Mouse (Mus musculus) CD8-positive naive resting alpha-beta T cell, adult 57 days (primary cell): ENCODE results near the gene Crybg2. TPM values are rescaled to one million over a fixed set of nuclear protein-coding genes. Genes with fewer than 3 reads are reported as not detected.

ENCODE experiments used
- total RNA-seq: library from RNA; stranded (reverse); gene quantifications from one replicate; pipeline ENCODE4 v1.2.4, GENCODE M21; 2023

Gene Crybg2
- 6.2 TPM for total RNA-seq

DNA sequence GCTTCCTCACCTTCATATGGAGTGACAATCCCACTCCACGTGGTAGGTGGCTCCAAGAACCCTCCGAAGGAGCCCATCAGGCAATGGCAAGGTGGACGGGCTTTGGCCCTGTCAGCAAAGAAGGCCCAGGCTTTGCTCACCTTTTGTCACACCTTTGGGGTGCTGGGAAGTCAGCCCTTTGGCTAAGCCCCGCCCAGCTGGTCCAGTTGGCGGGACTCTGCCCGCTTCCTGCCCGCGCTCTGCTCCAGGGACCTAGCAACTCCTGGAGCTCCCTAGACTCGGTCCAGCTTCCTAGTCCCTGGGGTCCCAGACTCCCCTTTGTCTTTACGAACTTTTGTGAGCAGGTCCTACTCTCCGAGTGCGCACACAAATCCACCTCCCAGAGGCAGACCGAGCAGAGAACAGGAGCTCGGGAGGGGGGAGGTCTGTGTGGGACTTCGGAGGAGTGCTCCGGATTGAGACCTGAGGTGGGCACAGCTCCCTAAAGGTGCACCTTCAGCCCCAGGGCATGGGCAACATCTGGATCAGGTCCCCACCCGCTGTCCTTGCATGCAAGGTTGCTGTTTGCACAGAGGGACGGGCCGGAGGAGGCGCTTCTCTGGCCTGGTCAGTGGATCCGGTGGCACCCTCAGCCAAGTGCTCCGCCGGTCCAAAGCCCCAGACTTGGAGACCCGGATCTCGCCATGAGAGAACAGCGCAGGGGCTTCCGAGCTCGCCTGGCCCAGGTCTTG is at the start of gene Crybg2:
Crybg2 (plus strand) TSS at position 681 of the 731 bp plus-strand sequence.

GRCm38 (mm10) chr4:134018779-134019145 is 41.9 kb upstream of the Crybg2 start, which contains the start of gene Lin28a:
Lin28a (minus strand) TSS chr4:134018841.

DNA sequence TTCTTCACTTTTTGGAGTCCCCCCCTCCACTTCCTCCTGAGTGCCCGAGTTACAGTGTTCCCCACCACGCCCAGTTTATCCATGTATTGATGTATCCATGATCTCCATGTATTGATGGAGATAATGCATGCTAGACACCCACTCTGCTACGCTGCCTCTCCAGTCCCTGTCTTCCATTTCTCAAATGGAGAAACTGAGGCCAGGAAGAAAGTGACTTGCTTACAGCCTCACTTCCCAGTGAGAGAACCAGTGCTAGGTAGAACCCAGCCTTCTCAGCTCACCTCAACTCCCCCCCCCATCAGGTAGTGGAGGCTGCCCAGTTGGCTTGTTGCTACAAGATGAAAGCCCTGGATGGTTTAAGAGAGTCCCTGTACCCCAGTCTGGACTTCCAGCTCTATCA is 7.1 kb upstream of the Crybg2 start, which contains the start of gene Zfp683:
Zfp683 (plus strand) TSS at position 301 of the 400 bp plus-strand sequence.

DNA sequence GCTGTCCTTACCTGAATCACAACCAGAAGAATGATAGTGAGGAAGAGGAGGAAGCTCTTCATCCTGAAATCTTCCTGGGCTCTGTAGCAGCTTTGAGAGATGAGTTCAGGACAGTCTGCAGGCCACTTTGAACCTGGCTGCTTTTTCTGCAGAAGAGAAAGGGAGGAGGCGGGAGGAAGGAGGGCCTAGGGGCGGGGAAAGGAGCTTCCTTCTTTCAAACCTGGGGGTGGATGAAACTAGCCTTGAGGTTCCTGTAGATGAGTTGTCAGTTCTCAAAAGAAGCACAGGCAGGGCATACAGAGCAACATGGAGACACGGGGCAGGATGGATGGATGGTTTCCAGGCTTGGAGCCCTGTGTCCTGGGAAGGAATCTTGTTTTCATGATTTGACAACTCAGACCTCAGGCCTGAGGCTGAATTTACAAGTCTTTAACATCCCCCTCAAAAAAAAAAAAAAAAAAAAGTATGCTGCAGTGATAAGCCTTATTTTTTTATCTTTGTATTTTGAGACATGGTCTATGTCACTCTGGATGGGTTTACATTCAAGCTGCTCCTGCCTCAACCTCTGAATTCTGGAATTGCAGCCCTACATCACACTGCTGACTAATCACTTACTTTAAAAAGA is 34.4 kb downstream of the Crybg2 start, which contains the start of gene Cd52:
Cd52 (minus strand) TSS at position 160 of the 625 bp plus-strand sequence.

DNA sequence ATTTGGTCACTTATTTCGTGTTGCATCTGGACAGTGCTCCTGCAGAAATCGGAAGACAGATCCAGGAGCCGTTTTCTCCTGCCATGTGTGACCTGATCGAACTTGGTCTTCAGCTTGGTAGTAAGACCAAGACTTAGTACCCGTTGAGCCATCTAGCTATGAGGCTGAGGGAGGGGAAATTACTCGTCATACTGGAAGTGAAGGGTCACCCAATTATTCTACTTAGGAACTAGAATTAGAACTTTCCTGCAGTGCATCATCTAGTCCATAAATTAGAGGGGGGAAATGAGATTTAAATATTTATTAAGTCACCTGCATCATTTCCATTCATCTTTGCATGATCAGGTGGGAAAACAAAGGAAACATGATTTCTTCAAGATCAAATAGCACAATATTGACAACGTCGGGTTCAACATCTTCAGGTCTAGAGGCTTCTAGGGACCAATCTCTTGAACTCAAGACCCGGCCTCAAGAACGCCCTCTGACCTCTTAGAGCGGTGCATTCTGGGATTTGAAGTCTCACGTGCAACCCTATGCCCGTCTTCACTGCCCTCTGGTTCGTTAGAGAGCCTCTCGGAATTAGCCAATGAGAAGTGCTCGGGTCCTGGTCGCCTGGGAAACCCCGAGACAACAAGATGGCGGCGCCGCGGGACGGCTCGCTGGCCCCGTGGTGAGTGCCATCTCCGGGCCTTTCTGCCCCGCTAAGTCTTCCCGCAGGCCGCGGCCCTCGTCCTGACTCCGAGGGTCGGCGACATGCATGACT is 41.5 kb downstream of the Crybg2 start, which contains the start of gene Ubxn11:
Ubxn11 (plus strand) TSS at position 592 of the 763 bp plus-strand sequence.

GRCm38 (mm10) chr4:134128221-134128982 is 67.8 kb downstream of the Crybg2 start, which contains the start of gene Sh3bgrl3:
Sh3bgrl3 (minus strand) TSS chr4:134128789.

Other genes with a start within 250 kb of the Crybg2 start
- gene Rps6ka1, start 173.0 kb upstream of the Crybg2 start, total RNA-seq: 114 TPM
- 298 TPM for gene Hmgn2, start 92.2 kb upstream of the Crybg2 start, total RNA-seq
- 30.0 TPM for gene Dhdds, start 59.9 kb upstream of the Crybg2 start, total RNA-seq
- not detected for gene Lin28a, start 42.0 kb upstream of the Crybg2 start, total RNA-seq
- 2.2 TPM for gene Zfp683, start 7.0 kb upstream of the Crybg2 start, total RNA-seq
- gene Cd52, start 34.3 kb downstream of the Crybg2 start, total RNA-seq: 1,033 TPM
- 269 TPM for gene Ubxn11, start 41.8 kb downstream of the Crybg2 start, total RNA-seq
- 449 TPM for gene Sh3bgrl3, start 68.0 kb downstream of the Crybg2 start, total RNA-seq
- 26.5 TPM for gene Cep85, start 126.3 kb downstream of the Crybg2 start, total RNA-seq
- gene Gm7534, start 142.2 kb downstream of the Crybg2 start, total RNA-seq: not detected
- gene Catsper4, start 166.6 kb downstream of the Crybg2 start, total RNA-seq: not detected
- gene Cnksr1, start 177.6 kb downstream of the Crybg2 start, total RNA-seq: 0.21 TPM
- gene E130218I03Rik, start 182.8 kb downstream of the Crybg2 start, total RNA-seq: not detected
- gene Zfp593, start 184.8 kb downstream of the Crybg2 start, total RNA-seq: 26.3 TPM
- gene Gm30191, start 186.1 kb downstream of the Crybg2 start, total RNA-seq: not detected
- not detected for gene Grrp1, start 193.3 kb downstream of the Crybg2 start, total RNA-seq
- gene Pdik1l, start 227.1 kb downstream of the Crybg2 start, total RNA-seq: 10.2 TPM